Mouse (Mus musculus) layer of hippocampus, adult 9-10 months (tissue): ENCODE results near the gene Cnpy4.
"Not testable (repeated sequence)": the region's sequence is repeated elsewhere in the genome, so short reads cannot be mapped to it uniquely, and the experiment has no call there.

ENCODE experiments used
- DNase-seq: peaks from one replicate; pipeline ENCODE4 v3.0.0; 2022; ENCODE audit warnings: low spot score

Cnpy4 gene

DNA sequence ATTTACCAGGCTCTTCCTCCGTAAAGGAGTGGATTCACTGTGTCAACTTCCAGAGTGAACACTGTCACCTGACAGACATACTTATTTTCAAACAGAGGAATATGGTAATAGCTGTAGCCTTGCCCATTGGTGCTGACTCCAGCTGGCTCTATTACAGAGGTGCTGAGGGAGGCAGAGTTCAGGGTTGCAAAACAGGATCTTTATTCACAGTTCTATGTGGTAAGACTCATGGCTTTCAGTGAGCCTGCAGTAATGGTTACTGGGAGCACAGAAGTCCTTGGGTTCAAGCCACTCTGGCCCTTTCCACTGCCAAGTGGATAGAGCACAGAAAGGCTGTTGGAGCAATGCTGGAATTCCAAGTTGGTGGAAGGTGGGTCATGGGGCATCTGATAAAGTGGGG lies 20.0 kb downstream of the Cnpy4 start:
- DNase-seq: no peak

DNA sequence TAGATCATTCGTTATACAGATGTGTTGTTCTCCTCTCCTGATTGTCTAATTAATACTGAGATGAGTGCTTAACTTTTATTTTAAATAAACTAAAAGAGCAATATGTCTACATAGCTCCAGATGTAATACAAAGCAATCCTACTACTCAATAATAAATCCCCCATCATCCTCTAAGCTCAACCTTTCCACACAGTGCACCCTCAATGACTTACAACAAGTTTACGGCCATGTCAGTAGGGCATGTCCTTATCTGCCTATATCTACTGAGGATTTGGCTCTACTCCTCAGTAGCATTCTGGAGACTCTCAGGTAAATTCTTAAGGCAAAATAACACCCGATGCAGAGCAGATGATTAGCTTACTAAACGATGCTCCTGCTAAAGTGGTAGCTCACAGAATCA lies 20.6 kb downstream of the Cnpy4 start:
- no peak for DNase-seq

DNA sequence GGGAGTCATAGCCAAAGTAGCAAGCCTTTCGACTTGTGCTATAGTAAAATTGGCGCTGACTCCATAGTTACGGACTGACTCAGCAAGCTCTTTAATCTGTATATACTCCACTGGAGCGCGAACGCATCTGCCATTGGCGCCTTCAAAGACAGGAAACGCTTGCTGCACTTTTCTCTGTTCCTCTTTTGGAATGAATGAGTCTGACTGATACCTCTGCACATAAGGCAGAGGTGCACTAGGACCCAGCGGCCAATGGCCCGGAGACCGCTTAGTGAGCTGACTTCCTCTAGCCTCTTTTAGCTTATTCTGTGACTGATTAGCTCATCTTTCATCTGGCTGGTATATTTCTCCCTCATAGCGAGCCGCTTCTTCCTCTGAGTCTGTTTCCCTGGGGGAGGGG lies 29.3 kb downstream of the Cnpy4 start:
- DNase-seq: not testable (repeated sequence)

DNA sequence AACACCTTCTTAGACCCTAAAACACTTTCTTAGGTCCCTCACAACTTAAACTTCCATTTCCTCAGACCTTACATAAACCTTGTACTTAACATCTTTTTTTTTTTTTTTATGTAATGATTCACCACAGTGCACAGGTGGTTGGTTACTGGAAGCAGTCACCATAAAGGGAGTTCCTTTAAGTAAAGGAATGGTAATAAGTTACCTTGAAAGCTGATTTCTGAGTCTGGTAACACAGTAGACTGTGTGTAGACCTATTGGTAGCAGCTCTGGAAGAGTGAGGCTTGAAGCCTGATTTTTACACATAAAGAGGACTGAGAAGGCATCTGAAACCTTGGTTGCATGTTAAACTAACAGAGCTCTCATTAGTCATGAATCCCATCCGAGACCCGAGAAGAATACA lies 32.6 kb downstream of the Cnpy4 start:
- DNase-seq: no peak

DNA sequence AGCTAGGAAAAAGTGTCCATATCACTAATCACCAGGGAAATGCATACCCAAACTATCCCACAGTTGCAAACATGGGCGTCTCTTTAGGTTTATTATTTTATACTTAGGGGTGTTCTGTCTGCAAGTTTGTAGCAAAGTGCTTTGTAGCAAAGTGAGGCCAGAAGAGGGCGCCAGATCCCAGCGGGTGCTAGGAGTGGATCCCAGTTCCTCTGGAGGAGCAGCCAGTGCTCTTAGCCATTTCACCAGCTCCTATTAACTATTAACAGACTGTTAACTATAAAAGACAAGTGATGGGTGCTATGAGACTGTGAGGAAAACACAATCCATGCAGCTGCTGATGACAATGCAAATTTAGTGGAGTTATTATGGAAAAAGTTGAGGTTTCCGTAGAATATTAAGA lies 34.8 kb downstream of the Cnpy4 start:
- DNase-seq: peak; percentile 79

DNA sequence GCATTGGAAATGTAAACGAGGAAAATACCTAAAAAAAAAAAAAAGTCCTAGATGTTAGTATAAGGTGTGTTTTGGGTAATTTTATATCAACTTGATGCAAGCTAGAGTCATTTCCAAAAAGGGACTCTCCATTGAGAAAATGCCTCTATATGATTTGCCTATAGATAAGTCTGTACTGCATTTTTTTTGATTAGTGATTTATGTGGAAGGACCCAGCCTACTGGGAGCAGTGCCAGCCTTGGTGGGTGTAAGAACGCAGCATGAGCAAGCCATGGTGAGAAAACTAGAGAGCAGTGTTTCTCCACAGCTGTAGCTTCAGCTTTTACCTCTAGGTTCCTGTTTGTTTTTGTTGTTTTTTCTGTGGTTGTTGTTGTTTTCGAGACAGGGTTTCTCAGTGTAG lies 36.0 kb downstream of the Cnpy4 start:
- no peak for DNase-seq

DNA sequence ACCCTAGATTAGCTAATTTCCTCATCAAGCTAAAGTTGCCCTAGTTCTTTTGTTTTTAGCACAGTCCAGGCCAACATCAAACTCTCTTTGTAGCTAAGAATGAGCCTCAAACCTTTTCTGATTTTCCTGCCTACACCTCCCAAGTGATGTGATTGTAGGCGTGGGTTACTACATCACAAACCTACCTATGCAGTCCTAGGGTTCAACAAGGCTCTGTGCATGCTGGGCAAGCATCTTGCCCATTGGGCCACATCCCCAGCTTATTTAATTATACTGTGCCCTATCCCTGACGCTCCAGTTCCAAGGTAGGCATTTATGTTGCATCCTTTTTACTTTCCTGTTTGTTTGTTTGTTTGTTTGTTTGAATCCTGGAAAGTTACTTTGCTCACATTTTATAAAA lies 38.4 kb downstream of the Cnpy4 start, which contains the start of gene Nxpe5:
Nxpe5 (plus strand) TSS at position 199 of the 400 bp plus-strand sequence.
- no peak for DNase-seq

DNA sequence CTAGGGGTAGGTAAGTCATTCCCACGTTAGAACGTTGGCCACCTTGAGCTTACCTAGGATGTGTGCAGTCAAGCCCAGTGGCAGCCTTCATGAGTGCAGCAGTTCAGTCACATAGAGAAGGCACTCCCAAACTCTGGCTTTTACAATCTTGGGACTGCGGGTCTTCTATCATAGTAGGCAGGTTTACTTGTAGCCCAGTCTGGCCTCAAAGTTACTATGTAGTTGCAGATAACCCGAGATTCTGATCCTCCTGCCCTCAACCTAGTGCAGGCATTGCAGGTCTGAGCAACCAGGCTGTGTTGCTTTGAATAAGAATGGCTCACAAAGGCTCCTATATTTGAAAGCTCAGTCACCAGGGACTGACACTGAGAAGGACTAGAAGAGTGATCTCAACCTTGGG lies 39.2 kb downstream of the Cnpy4 start:
- DNase-seq: no peak

DNA sequence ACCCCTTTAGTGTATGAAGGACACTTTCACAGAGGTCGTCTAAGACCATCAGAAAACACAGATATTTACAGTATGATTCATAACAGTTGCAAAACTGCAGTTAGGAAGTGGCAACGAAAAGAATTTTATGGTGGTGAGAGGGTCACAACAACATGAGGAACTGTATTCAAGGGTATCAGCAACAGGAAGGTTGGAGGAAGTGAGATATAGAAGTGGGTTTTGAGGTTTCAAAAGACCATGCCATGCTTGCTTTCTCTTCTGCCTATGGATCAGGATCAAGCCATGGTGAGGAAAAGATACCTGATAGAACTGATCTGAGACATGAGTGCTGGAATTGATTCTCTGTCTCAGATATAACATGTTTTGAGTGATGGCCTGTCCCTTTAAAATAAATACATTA lies 40.1 kb downstream of the Cnpy4 start:
- DNase-seq: no peak

DNA sequence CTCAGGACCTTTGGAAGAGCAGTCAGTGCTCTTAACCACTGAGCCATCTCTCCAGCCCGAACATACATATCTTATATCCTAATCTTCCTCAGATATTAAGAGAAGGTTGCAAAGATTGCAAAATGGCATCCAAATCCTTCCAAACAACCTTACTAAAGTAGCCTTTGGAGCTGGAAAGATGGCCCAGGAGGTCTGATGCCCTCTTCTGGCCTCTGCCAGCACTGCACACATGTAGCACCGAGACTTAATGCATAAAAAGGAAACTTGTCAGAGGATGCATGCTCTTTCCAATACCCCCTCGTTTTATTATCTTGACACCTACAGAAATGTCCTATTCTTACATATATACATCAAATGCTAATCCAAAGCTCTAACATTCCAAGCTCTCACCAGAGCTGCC lies 40.7 kb downstream of the Cnpy4 start:
- DNase-seq: no peak

DNA sequence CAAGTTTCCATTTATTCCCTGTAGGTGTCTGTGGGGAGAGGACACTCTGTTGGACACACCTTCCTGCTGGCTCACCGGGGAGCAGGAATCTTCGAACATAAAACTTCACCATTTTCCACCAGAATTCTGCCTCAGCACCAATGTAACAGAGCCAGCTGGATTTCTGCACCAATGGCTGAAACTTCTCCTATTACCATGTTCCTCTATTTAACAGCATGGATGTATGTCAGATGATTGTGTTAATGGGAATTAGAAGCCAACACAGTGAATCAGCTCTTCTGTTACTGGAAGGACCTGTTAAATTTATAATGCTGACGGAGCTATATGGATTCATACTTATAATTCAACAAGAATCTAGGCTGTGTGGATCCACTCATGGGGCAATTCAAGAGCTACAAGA lies 42.2 kb downstream of the Cnpy4 start:
- DNase-seq: no peak

DNA sequence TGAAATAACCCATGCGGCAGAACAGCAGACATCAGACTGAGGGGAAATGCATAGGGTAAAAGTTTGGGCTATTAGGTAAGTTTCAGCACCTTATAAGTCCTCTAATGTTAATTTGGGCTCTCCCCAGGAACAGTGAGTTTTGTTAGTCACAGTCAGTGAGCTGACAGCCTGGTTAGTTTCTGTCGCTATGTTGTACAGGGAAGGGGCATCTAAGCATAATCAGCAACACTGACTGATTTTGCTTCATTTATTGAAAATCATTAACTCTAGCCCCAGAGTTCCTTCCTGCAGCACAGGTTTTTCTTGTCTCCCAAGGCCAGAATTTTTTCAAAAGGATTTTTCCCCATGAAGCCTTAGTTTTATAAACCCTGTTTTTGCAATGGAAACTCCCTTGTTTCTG lies 46.5 kb downstream of the Cnpy4 start:
- DNase-seq: no peak

DNA sequence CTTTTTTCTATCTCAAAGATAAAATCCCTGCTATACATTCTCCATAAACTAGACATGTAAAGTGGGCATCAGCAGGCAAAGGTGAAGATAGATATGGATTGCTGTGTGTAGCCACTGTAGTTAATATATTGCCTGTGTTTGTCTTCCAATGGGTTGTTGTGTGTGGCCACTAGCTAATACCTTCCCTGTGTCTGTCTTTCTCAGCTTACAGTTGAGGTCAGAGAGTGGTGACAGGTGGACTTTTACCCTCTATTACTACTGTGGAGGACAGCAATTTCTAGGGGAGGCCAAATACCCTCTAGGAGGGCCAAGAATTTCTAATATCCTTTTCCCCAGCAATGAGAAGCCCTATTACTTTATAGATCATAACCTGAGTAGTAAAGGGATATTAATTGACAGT lies 46.9 kb downstream of the Cnpy4 start:
- DNase-seq: no peak

DNA sequence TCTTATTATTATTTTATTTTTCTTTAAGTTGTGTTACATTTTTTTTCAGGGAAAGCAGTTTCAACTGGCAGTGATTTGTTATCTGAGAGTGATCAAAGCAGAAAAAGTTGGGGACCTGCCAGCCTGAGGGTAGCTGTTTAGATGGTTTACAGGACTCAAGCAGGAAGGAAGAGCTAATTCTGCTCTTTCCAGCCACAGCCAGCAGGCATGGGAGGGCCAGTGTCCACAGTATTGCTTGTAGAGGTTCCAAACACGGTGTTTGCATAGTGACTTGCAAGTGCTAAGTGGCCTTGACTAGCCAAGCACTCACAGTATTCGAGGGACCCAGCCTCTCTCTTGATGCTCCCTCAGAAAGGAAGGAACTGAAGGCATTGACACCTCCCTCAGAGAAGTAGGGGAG lies 54.2 kb downstream of the Cnpy4 start:
- no peak for DNase-seq
